In genomic region chr15:84758493-84758892, GRCm38 (mm10) we compare ENCODE assay signal across 8 mouse cellular contexts. TPM values are rescaled to one million over a fixed set of nuclear protein-coding genes. Genes with fewer than 3 reads are reported as not detected.
A peak's percentile ranks its signal among the peaks of the same experiment; 100 is the strongest.
DNase-seq lines count a peak whose midpoint lies in the region.

No protein-coding gene starts in this region.

- intact Hi-C loops in left cerebral cortex, postnatal 4 days (cut with DNase I) = loop anchor here (5.0 kb wide), 1 partner anchor 164 kb away; the partner anchor contains the start of genes Gm29666 and Nup50

- peak; percentile 31 to 53 for DNase-seq in cerebellum, adult 18-20 months
- DNase-seq in cerebellum, adult 11-12 months = no peak
- DNase-seq in left cerebral cortex, postnatal 4 days = peak; percentile 73
- DNase-seq in left cerebral cortex, adult 11 months (ENCODE audit: low spot score) = no peak
- DNase-seq in NIH3T3 (ENCODE audit: low read depth) = peak; percentile 59
- DNase-seq in embryo, embryonic 11 days = peak; percentile 62
- peak; percentile 14 to 49 for DNase-seq in natural killer cell, adult 2 months (ENCODE audit: low spot score in 2 of 2)
- no peak for DNase-seq in ovary, adult 18-20 months (ENCODE audit: low spot score)

RNA-seq across cellular contexts. Expression of gene Arhgap8, which starts 38.6 kb away (rescaled TPM):
- total RNA-seq in left cerebral cortex, postnatal 4 days (2021) = under 1 TPM; 0.26 to 0.56 TPM

Comparison
In these comparisons a context has a peak if more than half of its experiments do, and no peak if none do; other contexts are left out.
1. DNase-seq: peak in cerebellum, adult 18-20 months (2 of 2), left cerebral cortex, postnatal 4 days (single experiment), NIH3T3 (single experiment), embryo, embryonic 11 days (single experiment) and natural killer cell, adult 2 months (2 of 2); none in cerebellum, adult 11-12 months (single experiment), left cerebral cortex, adult 11 months (single experiment) and ovary, adult 18-20 months (single experiment).